Mouse (Mus musculus): ENCODE data around the gene Dhdds. TPM values are rescaled to one million over a fixed set of nuclear protein-coding genes. Genes with fewer than 3 reads are reported as not detected.
A peak's percentile ranks its signal among the peaks of the same experiment; 100 is the strongest.

Gene Dhdds
- polyA plus RNA-seq, 1 experiment from 2014 or later = 23.1 TPM

DNA sequence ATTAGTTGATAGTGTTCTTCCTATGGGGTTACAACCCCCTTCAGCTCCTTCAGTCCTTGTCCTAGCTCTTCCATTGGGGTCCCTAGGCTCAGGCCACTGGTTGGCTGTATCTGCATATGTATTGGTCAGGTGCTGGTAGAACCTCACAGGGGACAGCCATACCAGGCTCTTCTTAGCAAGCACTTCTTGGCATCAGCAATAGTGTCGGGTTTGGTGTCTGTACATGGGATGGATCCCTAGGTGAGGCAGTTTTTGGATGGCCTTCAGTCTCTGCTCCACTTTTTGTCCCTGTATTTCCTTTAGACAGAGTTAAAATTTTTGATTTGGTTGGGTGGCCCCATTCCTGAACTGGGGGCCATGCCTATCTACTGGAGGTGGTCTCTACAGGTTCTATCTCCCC, 41.8 kb downstream of the Dhdds start:
- H3K4me1 ChIP-seq (replicated peaks; ENCODE audit: control insufficient read depth, insufficient read depth) = no peaks in the 10 kb centered on the region
- no peak for DNase-seq (ENCODE audit: low spot score)
- H3K9me3 ChIP-seq (ENCODE audit: control insufficient read depth, low read length) = no peaks in the 10 kb centered on the region
- WGBS = 86% methylated on average over 1 of the region's 1 CpGs
- no peak overlapping the region for H3K4me3 ChIP-seq (ENCODE audit: low read depth, low read length)
- no peak overlapping the region for H3K9ac ChIP-seq (ENCODE audit: low read length)
- H3K4me2 ChIP-seq (replicated peaks; ENCODE audit: low read depth) = no peak overlapping the region
- no peaks in the 10 kb centered on the region for H3K27me3 ChIP-seq (ENCODE audit: control insufficient read depth, insufficient read depth, low read length)
- TF ChIP-seq CTCF (IDR thresholded peaks at IDR 0.05; ENCODE audit: low read depth) = no peak
- TF ChIP-seq EP300 (optimal IDR thresholded peaks at IDR 0.05) = no peak
- no peak for ATAC-seq (ENCODE audit: low FRiP score, low TSS enrichment)
- H3K36me3 ChIP-seq (ENCODE audit: control insufficient read depth, insufficient read depth, low read length) = no peaks in the 10 kb centered on the region
- no peak overlapping the region for H3K27ac ChIP-seq (replicated peaks)

DNA sequence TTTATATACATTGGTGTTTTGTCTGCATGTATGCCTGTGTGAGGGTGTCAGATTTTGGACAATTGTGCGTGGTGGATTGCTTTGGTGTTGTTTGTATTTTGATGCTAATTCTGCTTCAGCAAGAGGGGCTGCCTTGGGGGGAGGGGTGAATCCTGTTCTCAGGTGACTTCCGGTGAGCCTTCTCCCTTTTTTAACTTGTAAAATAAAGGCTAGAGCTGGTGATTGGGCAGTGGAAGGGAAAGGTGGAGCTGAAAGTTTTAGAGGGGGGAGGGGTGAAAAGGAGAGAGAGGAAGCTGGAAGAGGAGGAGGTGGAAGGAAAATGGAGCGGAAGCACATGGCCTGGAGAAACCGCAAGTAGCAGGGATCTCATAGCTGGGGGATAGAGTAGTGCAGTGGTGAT, 44.4 kb downstream of the Dhdds start:
- WGBS = 84% methylated on average over 4 of the region's 4 CpGs
- H3K4me2 ChIP-seq (replicated peaks; ENCODE audit: low read depth) = no peak overlapping the region
- no peaks in the 10 kb centered on the region for H3K4me1 ChIP-seq (replicated peaks; ENCODE audit: control insufficient read depth, insufficient read depth)
- no peak overlapping the region for H3K4me3 ChIP-seq (ENCODE audit: low read depth, low read length)
- H3K9ac ChIP-seq (ENCODE audit: low read length) = no peak overlapping the region
- no peaks in the 10 kb centered on the region for H3K27me3 ChIP-seq (ENCODE audit: control insufficient read depth, insufficient read depth, low read length)
- TF ChIP-seq CTCF (IDR thresholded peaks at IDR 0.05; ENCODE audit: low read depth) = no peak
- TF ChIP-seq EP300 (optimal IDR thresholded peaks at IDR 0.05) = no peak
- H3K27ac ChIP-seq (replicated peaks) = no peak overlapping the region
- no peaks in the 10 kb centered on the region for H3K9me3 ChIP-seq (ENCODE audit: control insufficient read depth, low read length)
- no peak for DNase-seq (ENCODE audit: low spot score)
- ATAC-seq (ENCODE audit: low FRiP score, low TSS enrichment) = no peak
- no peaks in the 10 kb centered on the region for H3K36me3 ChIP-seq (ENCODE audit: control insufficient read depth, insufficient read depth, low read length)

DNA sequence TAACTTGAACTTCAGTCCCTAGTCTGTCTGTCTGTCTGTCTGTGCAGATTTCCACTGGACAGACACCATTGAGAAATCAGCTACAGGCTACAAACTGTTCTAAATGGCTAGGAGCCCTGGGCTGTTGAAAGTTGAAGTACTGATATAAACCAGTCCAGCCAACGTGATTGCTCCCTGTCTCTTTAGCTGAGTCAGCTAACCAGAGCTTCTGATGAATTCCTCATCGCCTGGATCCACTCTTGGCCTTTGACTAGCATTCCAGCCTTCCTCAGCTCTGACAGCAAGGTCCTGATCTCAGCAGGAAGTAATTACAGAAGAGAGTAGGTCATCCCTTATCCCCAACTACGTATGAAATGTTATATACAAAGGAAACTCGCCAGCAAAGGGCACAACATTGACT, 54.0 kb downstream of the Dhdds start:
- Histone ChIP-seq H3K27ac (replicated peaks) (no peak overlapping the region), H3K4me3 (ENCODE audit: low read depth, low read length) (no peak overlapping the region), H3K4me2 (replicated peaks; ENCODE audit: low read depth) (no peak overlapping the region), H3K4me1 (replicated peaks; ENCODE audit: control insufficient read depth, insufficient read depth) (no peaks in the 10 kb centered on the region), H3K9ac (ENCODE audit: low read length) (no peak overlapping the region), H3K36me3 (ENCODE audit: control insufficient read depth, insufficient read depth, low read length) (no peaks in the 10 kb centered on the region), H3K9me3 (ENCODE audit: control insufficient read depth, low read length) (no peaks in the 10 kb centered on the region), H3K27me3 (ENCODE audit: control insufficient read depth, insufficient read depth, low read length) (no peaks in the 10 kb centered on the region)
- TF ChIP-seq CTCF (IDR thresholded peaks at IDR 0.05; ENCODE audit: low read depth) = no peak
- TF ChIP-seq EP300 (optimal IDR thresholded peaks at IDR 0.05) = no peak
- DNase-seq (ENCODE audit: low spot score) = no peak
- 41% methylated on average over 4 of the region's 4 CpGs for WGBS
- no peak for ATAC-seq (ENCODE audit: low FRiP score, low TSS enrichment)

GRCm38 (mm10) chr4:133943791-133944190, 56.9 kb downstream of the Dhdds start:
- H3K27me3 ChIP-seq (ENCODE audit: control insufficient read depth, insufficient read depth, low read length) = no peaks in the 10 kb centered on the region
- no peak overlapping the region for H3K4me3 ChIP-seq (ENCODE audit: low read depth, low read length)
- no peak for TF ChIP-seq CTCF (IDR thresholded peaks at IDR 0.05; ENCODE audit: low read depth)
- TF ChIP-seq EP300 (optimal IDR thresholded peaks at IDR 0.05) = no peak
- H3K9ac ChIP-seq (ENCODE audit: low read length) = no peak overlapping the region
- no peak for DNase-seq (ENCODE audit: low spot score)
- 75% methylated on average over 3 of the region's 3 CpGs for WGBS
- no peak for ATAC-seq (ENCODE audit: low FRiP score, low TSS enrichment)
- H3K36me3 ChIP-seq (ENCODE audit: control insufficient read depth, insufficient read depth, low read length) = no peaks in the 10 kb centered on the region
- H3K9me3 ChIP-seq (ENCODE audit: control insufficient read depth, low read length) = no peaks in the 10 kb centered on the region
- no peak overlapping the region for H3K4me2 ChIP-seq (replicated peaks; ENCODE audit: low read depth)
- no peaks in the 10 kb centered on the region for H3K4me1 ChIP-seq (replicated peaks; ENCODE audit: control insufficient read depth, insufficient read depth)
- no peak overlapping the region for H3K27ac ChIP-seq (replicated peaks)

DNA sequence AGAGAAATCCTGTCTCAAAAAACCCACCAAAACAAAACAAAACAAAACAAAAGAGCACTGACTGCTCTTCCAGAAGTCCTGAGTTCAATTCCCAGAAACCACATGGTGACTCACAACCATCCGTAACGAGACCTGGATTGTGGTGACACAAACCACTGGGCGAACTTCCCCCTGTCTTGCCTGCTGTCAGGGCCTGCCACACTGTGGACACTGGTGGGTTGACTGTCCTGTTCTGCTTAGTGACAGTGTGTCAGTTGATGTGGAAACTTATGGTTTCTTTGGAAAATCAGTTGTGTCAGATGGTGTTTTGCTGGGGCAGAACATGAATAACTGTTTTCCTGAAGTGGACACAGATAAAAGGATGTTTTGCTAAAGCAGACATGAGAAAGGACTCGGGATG, 58.0 kb downstream of the Dhdds start:
- no peak for DNase-seq (ENCODE audit: low spot score)
- H3K27ac ChIP-seq (replicated peaks) = no peak overlapping the region
- H3K9ac ChIP-seq (ENCODE audit: low read length) = no peak overlapping the region
- no peaks in the 10 kb centered on the region for H3K4me1 ChIP-seq (replicated peaks; ENCODE audit: control insufficient read depth, insufficient read depth)
- no peak overlapping the region for H3K4me3 ChIP-seq (ENCODE audit: low read depth, low read length)
- TF ChIP-seq CTCF (IDR thresholded peaks at IDR 0.05; ENCODE audit: low read depth) (no peak), EP300 (optimal IDR thresholded peaks at IDR 0.05) (no peak)
- H3K9me3 ChIP-seq (ENCODE audit: control insufficient read depth, low read length) = no peaks in the 10 kb centered on the region
- no peak overlapping the region for H3K4me2 ChIP-seq (replicated peaks; ENCODE audit: low read depth)
- ATAC-seq (ENCODE audit: low FRiP score, low TSS enrichment) = no peak
- H3K36me3 ChIP-seq (ENCODE audit: control insufficient read depth, insufficient read depth, low read length) = no peaks in the 10 kb centered on the region
- no peaks in the 10 kb centered on the region for H3K27me3 ChIP-seq (ENCODE audit: control insufficient read depth, insufficient read depth, low read length)
- 90% methylated on average over 4 of the region's 4 CpGs for WGBS

DNA sequence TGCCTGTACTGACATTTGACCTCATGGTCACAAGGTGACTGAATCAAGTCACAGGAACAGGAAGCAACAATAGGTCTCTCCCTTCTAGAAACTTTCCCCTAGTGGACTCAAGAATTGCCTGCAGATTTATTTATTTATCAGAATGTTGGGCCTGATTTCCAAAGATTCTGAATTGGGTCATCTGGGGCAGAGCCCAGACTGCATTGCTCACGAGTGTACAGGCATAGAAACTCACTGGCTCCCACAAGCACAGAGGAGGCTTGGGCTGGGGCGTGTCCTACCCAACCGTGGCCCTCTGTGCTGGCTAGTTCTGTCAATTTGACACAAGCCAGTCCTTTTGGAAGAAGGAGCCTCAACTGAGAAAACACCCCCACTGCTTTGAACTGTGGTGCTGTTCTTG, 59.1 kb downstream of the Dhdds start:
- Histone ChIP-seq H3K9me3 (ENCODE audit: control insufficient read depth, low read length) (no peaks in the 10 kb centered on the region), H3K27me3 (ENCODE audit: control insufficient read depth, insufficient read depth, low read length) (no peaks in the 10 kb centered on the region), H3K36me3 (ENCODE audit: control insufficient read depth, insufficient read depth, low read length) (no peaks in the 10 kb centered on the region), H3K9ac (ENCODE audit: low read length) (no peak overlapping the region), H3K27ac (replicated peaks) (no peak overlapping the region), H3K4me1 (replicated peaks; ENCODE audit: control insufficient read depth, insufficient read depth) (no peaks in the 10 kb centered on the region), H3K4me3 (ENCODE audit: low read depth, low read length) (no peak overlapping the region), H3K4me2 (replicated peaks; ENCODE audit: low read depth) (no peak overlapping the region)
- 31% methylated on average over 3 of the region's 3 CpGs for WGBS
- peak; percentile 65 for ATAC-seq (ENCODE audit: low FRiP score, low TSS enrichment)
- TF ChIP-seq CTCF (IDR thresholded peaks at IDR 0.05; ENCODE audit: low read depth) (no peak), EP300 (optimal IDR thresholded peaks at IDR 0.05) (no peak)
- DNase-seq (ENCODE audit: low spot score) = no peak

All from stomach, postnatal 0 days (tissue).